Mouse (Mus musculus): Measurements from ENCODE around the gene Lman2.

- TF ChIP-seq GATA1 (IDR thresholded peaks at IDR 0.05; ENCODE audit: borderline replicate concordance, low read length), result no peak
- TF ChIP-seq FLI1 (IDR thresholded peaks at IDR 0.05; ENCODE audit: low read length), result no peak
Observed at GRCm38 (mm10) chr13:55328641-55329040, 33.9 kb downstream of the Lman2 start.
